Mouse (Mus musculus) hindbrain, embryonic 15.5 days (tissue): ENCODE data around the gene Pygl. TPM values are rescaled to one million over a fixed set of nuclear protein-coding genes. Genes with fewer than 3 reads are reported as not detected.
A peak's percentile ranks its signal among the peaks of the same experiment; 100 is the strongest.
"Not testable (repeated sequence)": the region's sequence is repeated elsewhere in the genome, so short reads cannot be mapped to it uniquely, and the experiment has no call there.

Experiments used
- ATAC-seq: fragments of 200-750 bp; cut with Nextera tagmentation; 2 replicates; pipeline ENCODE4 v1.8.0; 2017; ENCODE audit warnings: low read depth, moderate number of reproducible peaks, moderate TSS enrichment; ENCODE audit not compliant: low FRiP score
- H3K27ac ChIP-seq: fragments of 300-500 bp; sonication (generic); replicated peaks from 2 replicates; pipeline ENCODE4 v1.5.1; 2015; ENCODE audit warnings: mild to moderate bottlenecking, inconsistent platforms
- H3K27me3 ChIP-seq: fragments of 300-500 bp; sonication (generic); 2 replicates; pipeline ENCODE4 v1.6.1; 2015; ENCODE audit warnings: control low read depth, inconsistent platforms
- H3K36me3 ChIP-seq: fragments of 300-500 bp; sonication (generic); 2 replicates; pipeline ENCODE4 v1.6.1; 2015; ENCODE audit warnings: control low read depth, inconsistent platforms
- H3K4me1 ChIP-seq: fragments of 300-500 bp; sonication (generic); replicated peaks from 2 replicates; pipeline ENCODE4 v1.6.1; 2015; ENCODE audit warnings: control low read depth, inconsistent platforms
- H3K4me2 ChIP-seq: fragments of 300-500 bp; sonication (generic); 2 replicates; pipeline ENCODE4 v1.6.1; 2015; ENCODE audit warnings: moderate library complexity, mild to moderate bottlenecking, inconsistent platforms
- H3K4me3 ChIP-seq: fragments of 300-500 bp; sonication (generic); 2 replicates; pipeline ENCODE4 v1.5.1; 2015; ENCODE audit warnings: mild to moderate bottlenecking, inconsistent platforms
- H3K9ac ChIP-seq: fragments of 300-500 bp; sonication (generic); 2 replicates; pipeline ENCODE4 v1.6.1; 2015; ENCODE audit warnings: inconsistent platforms
- H3K9me3 ChIP-seq: fragments of 300-500 bp; sonication (generic); 2 replicates; pipeline ENCODE4 v1.6.1; 2016; ENCODE audit warnings: control low read depth, inconsistent platforms
- WGBS: fragments of 180-500 bp; shearing (Covaris S2); methylation state at CpG from one replicate; pipeline ENCODE4 v1.1.7; 2015; 5-methylcytosine and 5-hydroxymethylcytosine counted together
- polyA plus RNA-seq: library from polyadenylated mRNA; unstranded; fragments of >200 nt; fragmentation: Nextera tagmentation; extraction: Ambion mirVana; gene quantifications from 2 replicates; pipeline ENCODE4 v1.2.1, GENCODE M21; 2015

Gene Pygl
- polyA plus RNA-seq, 1 experiment from 2014 or later = 10.8 TPM

- Histone ChIP-seq H3K27me3 (no peaks in the 10 kb centered on the region), H3K4me3 (peak overlapping the region; percentile 35), H3K9ac (peak overlapping the region; percentile 43), H3K4me2 (peak overlapping the region; percentile 56), H3K9me3 (no peaks in the 10 kb centered on the region), H3K36me3 (no peaks in the 10 kb centered on the region), H3K27ac (peak overlapping the region; percentile 63), H3K4me1 (peaks cover 6% of the 10 kb centered on the region; the same call in 1 of the 2 replicates)
- peak; percentile 78 for ATAC-seq
- WGBS = 20% methylated on average over 19 of the region's 19 CpGs
Observed at GRCm38 (mm10) chr12:70192267-70192727, 39.0 kb downstream of the Pygl start.

DNA sequence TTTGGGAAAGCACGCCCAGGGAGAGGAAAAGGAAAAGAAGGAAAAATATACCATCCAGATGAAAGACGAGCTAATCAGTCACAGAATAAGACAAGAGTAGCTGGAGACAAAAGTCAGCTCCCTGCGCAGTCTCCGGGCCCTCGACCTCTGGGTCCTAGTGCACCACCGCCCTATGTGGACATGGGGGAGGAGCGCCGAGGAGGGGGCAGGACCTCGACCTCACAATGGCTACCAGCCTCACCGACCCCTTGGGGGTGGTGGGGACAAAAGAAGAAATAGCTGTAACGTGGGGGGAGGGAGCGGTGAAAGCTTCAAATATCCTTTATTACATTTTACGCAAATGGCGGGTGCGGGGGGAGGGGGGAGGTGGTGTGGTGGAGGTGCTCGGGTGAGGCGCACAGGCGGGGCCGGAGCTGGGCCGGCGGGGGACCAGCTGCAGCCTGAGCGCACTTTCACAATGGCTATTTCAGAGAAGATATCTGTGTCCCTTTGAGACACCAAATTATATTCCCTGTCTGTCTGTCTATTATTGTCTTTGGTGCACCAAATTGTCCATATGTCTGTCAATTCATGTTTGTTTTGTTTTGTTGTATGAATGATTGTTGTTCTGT lies 47.0 kb downstream of the Pygl start:
- 0 out of 2 replicates have a peak overlapping the region, but pooled peaks have one; percentile 19 for H3K9ac ChIP-seq
- ATAC-seq = peak; percentile 82

GRCm38 (mm10) chr12:70183507-70183906 lies 47.8 kb downstream of the Pygl start:
- H3K36me3 ChIP-seq, H3K9ac ChIP-seq, ATAC-seq, H3K27me3 ChIP-seq, H3K4me1 ChIP-seq, H3K9me3 ChIP-seq: not testable (repeated sequence)
- Histone ChIP-seq H3K4me2 (0 out of 2 replicates have a peak overlapping the region, but pooled peaks have one; percentile 24), H3K4me3 (peak overlapping the region; percentile 35), H3K27ac (peak overlapping the region; percentile 71)
- 90% methylated on average over 8 of the region's 8 CpGs for WGBS

More for the DNA sequence above, 47.0 kb downstream of the Pygl start:
- Histone ChIP-seq H3K4me1 (no peaks in the 10 kb centered on the region), H3K27me3 (no peaks in the 10 kb centered on the region), H3K4me2 (peak overlapping the region; percentile 25; the same call in 1 of the 2 replicates), H3K9me3 (no peaks in the 10 kb centered on the region), H3K4me3 (peak overlapping the region; percentile 35), H3K27ac (peak overlapping the region; percentile 71), H3K36me3 (no peaks in the 10 kb centered on the region)
- 60% methylated on average over 22 of the region's 22 CpGs for WGBS

GRCm38 (mm10) chr12:70169969-70170368 lies 61.3 kb downstream of the Pygl start:
- Histone ChIP-seq H3K4me3 (no peak overlapping the region), H3K4me1 (no peaks in the 10 kb centered on the region), H3K27ac (no peak overlapping the region), H3K9ac (no peak overlapping the region), H3K36me3 (no peaks in the 10 kb centered on the region), H3K4me2 (no peak overlapping the region), H3K9me3 (no peaks in the 10 kb centered on the region), H3K27me3 (no peaks in the 10 kb centered on the region)
- ATAC-seq = no peak
- WGBS = 86% methylated on average over 1 of the region's 1 CpGs

- no peaks in the 10 kb centered on the region for H3K4me1 ChIP-seq
- no peak for ATAC-seq
- no peaks in the 10 kb centered on the region for H3K36me3 ChIP-seq
- no peak overlapping the region for H3K27ac ChIP-seq
- WGBS = 86% methylated on average over 4 of the region's 4 CpGs
- H3K27me3 ChIP-seq = no peaks in the 10 kb centered on the region
- H3K9me3 ChIP-seq = no peaks in the 10 kb centered on the region
- no peak overlapping the region for H3K4me3 ChIP-seq
- no peak overlapping the region for H3K9ac ChIP-seq
- H3K4me2 ChIP-seq = no peak overlapping the region
Observed at GRCm38 (mm10) chr12:70167950-70168349, 63.3 kb downstream of the Pygl start.

GRCm38 (mm10) chr12:70164741-70165140 lies 66.5 kb downstream of the Pygl start:
- Histone ChIP-seq H3K4me3 (no peak overlapping the region), H3K9me3 (no peaks in the 10 kb centered on the region), H3K27me3 (no peaks in the 10 kb centered on the region), H3K27ac (no peak overlapping the region), H3K36me3 (no peaks in the 10 kb centered on the region), H3K4me2 (no peak overlapping the region), H3K9ac (no peak overlapping the region), H3K4me1 (no peaks in the 10 kb centered on the region)
- 88% methylated on average over 3 of the region's 3 CpGs for WGBS
- no peak for ATAC-seq

GRCm38 (mm10) chr12:70161057-70161456 lies 70.2 kb downstream of the Pygl start:
- no peaks in the 10 kb centered on the region for H3K36me3 ChIP-seq
- H3K4me3 ChIP-seq = no peak overlapping the region
- H3K9me3 ChIP-seq = no peaks in the 10 kb centered on the region
- no peaks in the 10 kb centered on the region for H3K4me1 ChIP-seq
- no peak for ATAC-seq
- H3K27ac ChIP-seq = no peak overlapping the region
- WGBS = 80% methylated on average over 5 of the region's 5 CpGs
- H3K4me2 ChIP-seq = no peak overlapping the region
- no peaks in the 10 kb centered on the region for H3K27me3 ChIP-seq
- H3K9ac ChIP-seq = no peak overlapping the region

- no peak overlapping the region for H3K9ac ChIP-seq
- no peaks in the 10 kb centered on the region for H3K9me3 ChIP-seq
- no peak for ATAC-seq
- WGBS = 57% methylated on average over 5 of the region's 5 CpGs
- no peak overlapping the region for H3K4me2 ChIP-seq
- no peaks in the 10 kb centered on the region for H3K27me3 ChIP-seq
- no peak overlapping the region for H3K27ac ChIP-seq
- H3K4me1 ChIP-seq = no peaks in the 10 kb centered on the region
- H3K36me3 ChIP-seq = no peaks in the 10 kb centered on the region
- no peak overlapping the region for H3K4me3 ChIP-seq
Observed at GRCm38 (mm10) chr12:70157292-70158066, 73.8 kb downstream of the Pygl start.

- Histone ChIP-seq H3K4me3 (no peak overlapping the region), H3K36me3 (no peaks in the 10 kb centered on the region), H3K27me3 (no peaks in the 10 kb centered on the region), H3K27ac (no peak overlapping the region), H3K4me1 (no peaks in the 10 kb centered on the region), H3K9me3 (no peaks in the 10 kb centered on the region), H3K4me2 (no peak overlapping the region), H3K9ac (no peak overlapping the region)
- ATAC-seq = no peak
- WGBS = 56% methylated on average over 6 of the region's 6 CpGs
Observed at GRCm38 (mm10) chr12:70156222-70156621, 75.1 kb downstream of the Pygl start.

- no peaks in the 10 kb centered on the region for H3K27me3 ChIP-seq
- H3K4me3 ChIP-seq = no peak within 1 kb of the TSS
- no peaks in the 10 kb centered on the region for H3K36me3 ChIP-seq
- 53% methylated on average over 3 of the region's 3 CpGs for WGBS
- peaks cover 6% of the 10 kb centered on the region for H3K4me1 ChIP-seq
- no peak within 1 kb of the TSS for H3K27ac ChIP-seq
- no peak within 1 kb of the TSS for H3K9ac ChIP-seq
- no peak for ATAC-seq
- H3K9me3 ChIP-seq = no peaks in the 10 kb centered on the region
- H3K4me2 ChIP-seq = no peak within 1 kb of the TSS
Observed at GRCm38 (mm10) chr12:70153842-70154241, 77.4 kb downstream of the Pygl start, which contains the start of gene Abhd12b. TSS of gene Abhd12b (plus strand) at chr12:70154142.

DNA sequence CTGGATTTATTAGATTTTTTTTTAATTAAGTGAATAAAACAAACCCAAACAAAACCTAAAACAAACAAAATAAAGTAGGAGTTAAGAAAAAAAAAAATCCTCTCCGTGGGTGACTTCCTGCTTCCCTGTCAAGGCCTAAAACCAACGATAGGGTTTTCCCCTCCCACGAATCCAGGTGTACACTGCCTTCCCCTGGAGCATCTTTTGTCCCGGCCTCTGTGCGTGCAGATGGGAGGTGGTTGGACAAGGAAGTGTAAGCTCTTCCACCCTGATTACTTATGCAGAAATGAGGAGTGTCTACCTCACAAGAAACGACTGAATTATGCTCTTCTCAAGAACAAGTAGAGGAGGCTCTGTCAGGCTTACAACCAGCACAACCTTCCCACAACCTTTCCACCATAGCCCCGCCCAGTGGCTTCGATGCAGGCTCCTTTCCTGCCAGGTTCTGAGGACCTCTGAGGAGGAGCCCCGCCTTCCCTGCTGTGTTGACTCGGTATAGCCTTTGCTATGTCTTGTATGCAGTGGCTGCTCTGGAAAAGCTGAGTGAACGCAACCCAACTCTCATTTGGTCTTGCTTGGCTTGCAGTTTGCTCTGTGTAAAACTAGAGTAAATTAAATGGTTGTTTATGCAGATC lies 82.5 kb downstream of the Pygl start:
- H3K4me2 ChIP-seq = peak overlapping the region; percentile 50
- H3K9me3 ChIP-seq = no peaks in the 10 kb centered on the region
- H3K9ac ChIP-seq = no peak overlapping the region; the same call in 1 of the 2 replicates
- no peaks in the 10 kb centered on the region for H3K27me3 ChIP-seq
- peak overlapping the region; percentile 23; the same call in 1 of the 2 replicates for H3K4me3 ChIP-seq
- peaks cover 17% of the 10 kb centered on the region for H3K4me1 ChIP-seq
- ATAC-seq = peak; percentile 65; the same call in 1 of the 2 replicates
- no peaks in the 10 kb centered on the region for H3K36me3 ChIP-seq
- 13% methylated on average over 11 of the region's 11 CpGs for WGBS
- peak overlapping the region; percentile 18; the same call in 1 of the 2 replicates for H3K27ac ChIP-seq
